Mouse (Mus musculus) kidney, adult 2 months (tissue): ENCODE data around the gene Sf3b1. TPM values are rescaled to one million over a fixed set of nuclear protein-coding genes. Genes with fewer than 3 reads are reported as not detected.

Source experiments
- DNase-seq: peaks from one replicate; pipeline ENCODE4 v3.0.0; 2021
- H3K27ac ChIP-seq: fragments of 200-500 bp; 2 replicates; pipeline ENCODE4 v1.5.1; 2012; ENCODE audit warnings: low read depth, low read length, control low read depth, inconsistent platforms; ENCODE audit not compliant: insufficient read depth
- H3K27me3 ChIP-seq: fragments of 200-500 bp; replicated peaks from 2 replicates; pipeline ENCODE4 v1.6.1; 2012; ENCODE audit warnings: mild to moderate bottlenecking, moderate library complexity, low read length, inconsistent platforms; ENCODE audit not compliant: control insufficient read depth, insufficient read depth
- H3K36me3 ChIP-seq: fragments of 200-500 bp; 2 replicates; pipeline ENCODE4 v1.6.1; 2012; ENCODE audit warnings: mild to moderate bottlenecking, moderate library complexity, low read length, inconsistent platforms; ENCODE audit not compliant: control insufficient read depth, insufficient read depth
- H3K4me1 ChIP-seq: fragments of 200-500 bp; 2 replicates; pipeline ENCODE4 v1.6.1; 2011; ENCODE audit warnings: low read length; ENCODE audit not compliant: control insufficient read depth, insufficient read depth
- H3K4me3 ChIP-seq: fragments of 200-500 bp; 2 replicates; pipeline ENCODE4 v1.5.1; 2011; ENCODE audit warnings: mild to moderate bottlenecking, low read depth, low read length, control low read depth; ENCODE audit not compliant: insufficient read depth
- CTCF ChIP-seq: fragments of 200-500 bp; conservative IDR thresholded peaks from 2 replicates; pipeline ENCODE4 v1.5.1; 2011; ENCODE audit warnings: low read depth, mild to moderate bottlenecking, control low read depth, low read length, moderate library complexity, mixed read lengths; ENCODE audit not compliant: insufficient read depth, insufficient read length
- POLR2A ChIP-seq: fragments of 200-500 bp; IDR thresholded peaks from one replicate; pipeline ENCODE4 v1.6.1; 2011; ENCODE audit warnings: low read depth, low read length, control low read depth
- WGBS: fragments of 180-500 bp; shearing (Covaris S2); methylation state at CpG from one replicate; pipeline ENCODE4 v1.1.7; 2018; 5-methylcytosine and 5-hydroxymethylcytosine counted together
- polyA plus RNA-seq: library from polyadenylated mRNA; depleted of rRNA; stranded (reverse); fragments of >200 nt; gene quantifications from 2 replicates; pipeline ENCODE4 v1.2.3, GENCODE M21; 2012; rRNA removed

Sf3b1 gene
- polyA plus RNA-seq, 1 experiment: 33.6 TPM

DNA sequence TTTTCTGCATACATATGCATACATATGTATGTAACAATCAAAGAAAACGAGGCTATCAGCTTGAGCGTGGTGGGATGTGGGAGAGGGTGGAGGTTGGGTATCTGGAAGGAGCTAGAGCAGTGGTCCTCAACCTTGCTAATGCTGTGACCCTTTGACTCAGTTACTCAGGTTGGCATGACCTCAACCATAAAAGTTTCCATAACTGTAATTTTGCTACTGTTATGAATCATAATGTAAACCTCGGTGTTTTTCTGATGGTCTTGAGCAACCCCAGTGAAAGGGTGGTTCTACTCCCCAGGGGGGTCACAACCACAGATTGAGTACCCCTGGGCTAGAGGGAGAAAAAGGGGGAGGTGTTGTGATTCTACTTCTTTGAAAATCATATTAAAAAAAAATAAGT lies 91.8 kb downstream of the Sf3b1 start:
- WGBS: 84% methylated on average over 3 of the region's 3 CpGs
- DNase-seq: no peak
- Histone ChIP-seq H3K27me3 (no peaks in the 10 kb centered on the region; the same call in 1 of the 2 replicates), H3K4me1 (no peaks in the 10 kb centered on the region), H3K36me3 (no peaks in the 10 kb centered on the region), H3K27ac (no peak overlapping the region), H3K4me3 (no peak overlapping the region)
- no peak for TF ChIP-seq CTCF
- TF ChIP-seq POLR2A: no peak

Other genes starting within 250 kb of the Sf3b1 start
- gene Ankrd44, start 101.1 kb downstream of the Sf3b1 start, polyA plus RNA-seq: 14.0 and 17.8 TPM in 2 replicates
- gene Coq10b, start 25.3 kb upstream of the Sf3b1 start, polyA plus RNA-seq: 16.2 and 20.7 TPM in 2 replicates
- 46.2 and 90.1 TPM in 2 replicates for gene Hspe1, start 60.7 kb upstream of the Sf3b1 start, polyA plus RNA-seq
- gene Hspd1, start 60.8 kb upstream of the Sf3b1 start, polyA plus RNA-seq: 66.8 and 99.8 TPM in 2 replicates
- gene Mob4, start 103.8 kb upstream of the Sf3b1 start, polyA plus RNA-seq: 10.3 and 16.0 TPM in 2 replicates
- gene Rftn2, start 199.3 kb upstream of the Sf3b1 start, polyA plus RNA-seq: 1.7 and 2.2 TPM in 2 replicates
- gene Mars2, start 209.7 kb upstream of the Sf3b1 start, polyA plus RNA-seq: 1.6 and 1.9 TPM in 2 replicates